Mouse (Mus musculus) WW6 (cell line): ENCODE data around the gene Shisa4.

Experiments used
- DNase-seq: peaks from one replicate; pipeline ENCODE4 v3.0.0-alpha.2; 2013; ENCODE audit warnings: low read depth, low spot score

The Shisa4 gene

DNA sequence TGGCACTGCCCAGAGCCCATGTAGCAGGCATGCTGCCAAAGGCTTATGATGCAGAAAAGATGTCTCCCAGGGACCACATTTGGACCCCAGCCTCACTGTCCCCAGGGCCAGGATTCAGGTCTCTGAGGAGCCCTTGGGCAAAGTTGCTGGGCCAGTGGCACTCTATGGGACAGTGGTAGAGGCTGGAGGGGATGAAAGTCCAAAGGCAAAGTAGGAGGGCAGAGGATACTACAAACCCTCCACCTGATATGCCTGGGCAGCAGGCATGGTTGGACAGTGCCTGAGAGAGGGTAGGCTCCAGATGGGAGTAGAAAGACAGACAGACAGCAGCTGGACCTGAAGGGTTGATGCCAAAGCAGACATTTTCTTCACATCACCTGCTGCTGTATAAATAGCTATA is 8.7 kb downstream of the Shisa4 start:
- DNase-seq, result no peak

DNA sequence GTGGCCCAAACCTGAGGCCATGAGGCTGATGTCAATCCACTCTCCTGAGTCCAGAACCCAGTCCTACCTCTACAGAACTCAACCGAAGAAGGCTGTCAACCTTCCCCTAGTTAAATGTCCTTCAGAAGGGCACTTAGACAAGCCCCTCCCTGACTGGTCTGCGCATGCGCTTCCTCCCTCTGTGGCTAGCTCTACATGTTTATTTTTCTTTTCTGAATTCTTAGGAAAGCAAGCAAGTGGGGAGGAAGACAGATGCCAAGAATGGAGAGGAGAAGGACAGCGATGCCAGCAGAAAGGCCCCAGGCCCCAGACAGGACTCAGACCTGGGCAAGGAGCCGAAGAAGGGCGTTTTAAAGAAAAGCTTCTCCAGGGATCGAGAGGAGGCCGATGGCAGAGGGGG is 11.6 kb downstream of the Shisa4 start:
- no peak for DNase-seq

DNA sequence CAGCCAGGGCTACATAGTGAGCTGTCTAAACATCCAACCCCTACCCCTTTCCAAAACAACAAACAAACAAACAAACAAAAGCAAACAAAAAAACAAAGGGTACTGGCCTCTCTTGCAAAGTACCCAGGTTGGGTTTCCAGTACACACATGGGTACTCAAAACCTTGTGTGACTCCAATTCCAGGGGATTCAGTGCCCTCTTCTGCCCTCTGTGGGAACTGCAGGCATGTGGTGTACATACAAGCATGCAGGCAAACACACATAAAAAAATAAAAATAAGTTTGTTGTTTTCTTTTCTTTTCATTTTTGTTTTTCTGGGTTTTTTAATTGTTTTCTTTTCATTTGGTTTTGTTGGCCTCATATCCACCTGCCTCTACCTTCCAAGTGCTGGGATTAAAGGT is 12.9 kb downstream of the Shisa4 start:
- DNase-seq, result no peak

DNA sequence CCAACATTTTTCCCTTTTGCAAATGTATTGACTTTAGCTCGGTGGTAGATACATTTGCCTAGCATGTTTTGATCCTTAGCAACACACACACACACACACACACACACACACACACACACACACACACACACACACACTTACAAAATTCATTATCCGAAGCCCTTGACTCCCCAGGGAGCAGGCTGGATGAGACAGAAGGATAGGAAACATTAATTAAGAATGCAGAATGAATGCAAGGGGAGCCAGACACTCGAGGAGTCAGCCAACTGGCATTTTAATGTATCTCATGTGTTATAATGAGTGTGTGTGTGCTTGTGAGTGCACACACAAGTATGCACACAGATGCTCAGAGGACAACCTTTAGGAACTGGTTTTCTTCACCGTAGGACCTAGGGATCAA is 13.5 kb downstream of the Shisa4 start:
- no peak for DNase-seq

DNA sequence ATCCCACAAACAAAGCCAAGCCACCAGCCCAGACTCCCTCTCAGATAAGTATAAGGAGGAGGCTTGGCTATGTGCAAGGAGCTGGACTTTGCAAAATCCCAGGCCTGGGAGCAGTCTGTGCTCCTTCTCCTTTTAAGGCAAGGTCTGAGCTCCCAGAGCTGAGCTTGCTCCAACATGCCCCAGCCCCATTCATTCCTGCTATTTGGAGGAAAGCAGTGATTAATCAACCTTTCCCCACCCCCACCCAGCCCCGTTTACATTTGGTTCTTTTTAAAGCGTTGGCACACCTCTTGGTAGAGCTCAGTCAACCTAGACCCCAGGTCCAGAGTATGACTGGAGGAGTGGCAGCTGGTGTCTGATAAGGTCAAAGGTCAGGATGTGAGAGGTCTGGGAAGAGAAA is 16.0 kb downstream of the Shisa4 start:
- DNase-seq, result no peak

DNA sequence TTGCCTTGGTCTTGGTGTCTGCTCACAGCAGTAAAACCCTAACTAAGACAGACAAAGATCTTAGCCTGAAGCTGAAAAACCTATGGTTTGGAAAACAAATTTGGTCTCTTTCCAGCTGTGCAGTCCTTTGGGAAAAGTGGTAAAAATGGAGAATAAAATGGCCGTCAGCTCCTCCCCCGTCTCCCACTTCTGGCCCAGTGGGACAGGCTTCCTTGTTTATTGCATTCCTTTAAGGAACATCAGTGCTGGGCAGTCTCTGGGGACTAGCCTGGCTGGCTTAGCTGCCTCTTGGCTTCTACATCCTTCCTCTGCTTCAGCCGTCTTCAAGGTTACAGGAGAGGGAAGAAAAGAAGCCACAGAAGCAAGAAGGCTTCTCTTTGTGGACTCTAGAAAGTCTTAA is 23.1 kb downstream of the Shisa4 start:
- DNase-seq, result no peak

DNA sequence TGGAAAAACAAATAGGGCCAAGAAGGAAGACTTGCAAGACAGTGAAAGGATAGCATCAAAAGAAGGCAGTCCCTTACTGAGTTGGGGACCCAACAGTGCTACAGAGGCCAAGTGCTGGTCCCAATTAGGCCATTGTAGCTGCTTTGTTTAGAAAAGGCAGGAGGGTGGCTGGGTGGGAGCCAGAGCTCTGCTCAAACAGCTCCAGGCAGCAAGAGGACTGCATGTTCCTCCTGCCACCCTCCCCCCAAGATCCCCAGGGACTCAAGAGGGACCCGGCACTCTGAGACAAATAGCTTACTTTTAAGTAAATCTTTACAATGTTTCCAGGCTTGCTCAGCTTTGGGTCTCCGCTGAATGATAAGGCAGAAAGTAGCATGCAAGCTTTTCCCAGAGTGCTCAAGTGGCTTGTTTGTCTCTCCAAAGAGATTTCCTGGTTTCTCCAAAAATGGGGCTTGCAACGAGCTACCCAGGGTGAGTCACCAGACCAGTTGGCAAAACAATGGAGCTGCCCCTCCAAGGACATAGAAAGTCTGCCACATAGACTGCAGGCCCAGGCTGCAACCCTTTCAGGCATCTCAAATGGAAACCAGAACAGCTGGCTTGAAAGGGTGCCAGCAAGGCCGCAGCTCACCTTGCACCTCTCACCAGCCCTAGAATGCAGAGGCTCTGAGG is 27.4 kb downstream of the Shisa4 start:
- no peak for DNase-seq

DNA sequence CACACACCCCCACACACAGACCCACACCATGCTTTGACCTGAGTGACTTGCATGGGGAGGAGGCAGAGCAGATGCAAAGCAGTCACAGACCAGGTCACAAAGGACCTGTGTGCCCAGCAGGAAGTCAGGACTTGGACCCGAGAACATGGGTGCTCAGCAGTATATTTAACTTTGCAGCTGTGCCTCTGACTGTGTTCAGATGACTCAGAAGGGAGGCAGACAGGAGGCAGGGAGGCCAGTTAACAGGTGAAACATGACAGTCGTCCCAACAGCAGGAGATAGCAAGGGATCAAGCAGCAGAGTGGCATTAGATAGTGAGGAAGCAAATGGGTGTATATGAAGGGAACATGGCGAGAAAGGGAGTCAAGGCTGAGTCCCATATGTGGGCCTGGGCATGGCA is 28.1 kb downstream of the Shisa4 start:
- DNase-seq, result no peak

DNA sequence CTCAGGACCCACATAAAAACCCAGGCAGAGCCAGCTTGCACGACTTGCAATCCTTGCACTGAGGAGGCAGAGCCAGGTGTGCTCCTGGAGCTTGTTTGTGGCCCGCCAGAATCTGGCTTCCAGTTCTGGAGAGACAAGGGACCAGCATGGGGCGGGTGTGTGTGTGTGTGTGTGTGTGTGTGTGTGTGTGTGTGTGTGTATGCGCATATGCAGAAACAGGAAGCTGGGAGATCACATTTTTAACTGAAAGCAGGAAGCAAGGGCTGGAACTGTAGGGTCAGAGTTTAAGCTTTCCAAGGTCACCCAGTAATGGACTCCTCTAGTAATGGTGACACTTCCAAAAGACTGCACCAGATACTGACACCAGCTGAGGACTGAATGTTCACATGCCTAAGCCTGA is 31.0 kb downstream of the Shisa4 start:
- no peak for DNase-seq

DNA sequence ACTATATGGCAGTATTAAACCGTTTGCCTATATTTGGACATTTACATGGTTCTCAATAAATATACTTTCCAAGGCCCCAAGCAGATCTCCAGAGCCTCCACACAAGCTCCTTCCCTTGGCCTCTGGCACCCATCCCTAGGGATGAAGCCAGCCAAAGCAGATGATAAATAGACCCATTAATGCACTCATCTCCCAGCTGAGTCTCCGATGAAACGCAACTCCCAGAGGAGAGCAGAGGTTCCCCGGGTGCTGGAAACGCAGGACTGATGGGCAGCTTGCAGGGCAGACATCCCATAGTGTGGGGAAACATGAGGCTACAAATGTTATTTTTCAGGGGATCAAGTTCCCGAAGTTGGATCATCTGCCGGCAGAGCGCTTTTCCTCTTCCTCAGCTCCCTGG is 33.1 kb downstream of the Shisa4 start:
- no peak for DNase-seq

DNA sequence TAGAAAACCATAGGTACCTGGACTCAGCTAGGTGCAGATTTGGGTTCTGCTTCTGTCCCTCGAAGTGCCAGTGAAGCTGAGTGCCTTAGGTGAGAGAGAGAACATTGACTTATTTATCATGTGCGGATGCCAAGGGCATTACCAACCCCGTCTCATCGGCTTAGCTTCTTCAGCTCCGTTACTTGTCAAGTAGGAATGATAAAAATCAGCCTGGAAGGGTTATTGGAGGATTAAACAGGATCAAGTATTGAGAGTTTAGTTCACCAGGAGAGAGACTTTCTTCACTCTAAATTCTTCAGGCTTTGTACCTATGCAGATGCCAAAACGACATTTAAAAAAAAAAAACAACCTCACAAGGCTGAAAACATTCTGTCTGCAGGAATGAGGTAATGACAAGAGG is 44.5 kb downstream of the Shisa4 start:
- no peak for DNase-seq

DNA sequence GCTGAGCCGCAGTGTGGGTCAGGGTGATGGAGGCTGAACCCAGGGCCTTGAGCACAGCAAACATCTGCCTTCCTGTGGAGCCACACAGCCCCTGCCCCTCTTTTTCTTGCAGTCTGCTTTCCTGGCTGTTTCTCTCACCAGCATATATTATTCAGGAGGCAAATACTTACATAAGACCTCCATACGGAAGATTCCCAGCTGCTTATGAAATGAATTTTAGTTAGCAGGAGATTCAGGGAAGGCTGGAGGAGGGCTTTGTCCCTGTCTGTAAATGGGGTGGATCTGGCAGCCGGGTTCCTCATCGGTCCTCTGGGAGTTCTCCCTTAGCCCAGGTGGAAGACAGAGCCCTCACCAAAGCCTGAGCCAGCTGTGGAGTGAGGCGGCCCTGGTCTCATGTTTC is 46.7 kb downstream of the Shisa4 start:
- DNase-seq, result no peak

DNA sequence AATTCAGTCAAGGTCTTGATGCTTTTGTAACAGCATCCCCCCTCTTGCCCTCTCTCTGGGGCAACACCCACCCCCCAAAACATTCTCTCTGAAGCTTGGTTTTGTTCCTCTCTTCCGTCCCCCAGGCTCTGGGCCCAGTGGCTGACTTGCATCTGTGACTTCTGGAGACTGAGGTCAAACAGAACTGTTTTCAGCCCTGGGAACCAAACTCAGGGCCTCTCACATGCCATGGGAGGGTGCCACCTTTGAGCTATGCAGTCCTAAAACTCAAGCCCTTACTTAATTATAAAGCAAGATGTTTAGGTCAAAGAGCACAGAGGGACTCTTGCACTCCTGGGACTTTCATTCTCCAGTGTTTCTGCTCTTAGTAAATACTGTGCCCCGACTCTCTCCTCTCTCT is 49.1 kb downstream of the Shisa4 start:
- DNase-seq, result no peak

DNA sequence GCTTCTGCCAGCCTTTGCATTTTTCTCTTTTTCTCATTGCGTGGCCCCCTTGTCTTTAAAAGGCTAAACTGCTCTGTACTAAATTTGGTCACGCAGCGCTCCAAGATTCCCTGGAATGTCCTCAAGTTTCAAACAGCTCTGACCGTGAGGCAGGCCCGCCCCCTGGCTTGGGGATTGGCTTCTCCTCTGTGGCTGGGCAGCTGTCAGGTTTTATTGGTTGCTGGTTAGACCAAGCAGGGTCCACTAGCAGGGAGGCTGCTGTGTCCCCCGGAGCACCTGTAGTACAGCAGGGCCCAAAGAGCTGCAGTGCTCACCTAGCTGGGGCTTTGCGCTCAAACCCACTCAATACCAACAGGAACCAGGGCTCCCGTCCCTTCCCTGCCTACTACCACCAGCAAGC is 50.5 kb downstream of the Shisa4 start, which contains the start of gene Lmod1:
Gene Lmod1, plus strand, starts transcription at position 237 of the 400 bp plus-strand sequence.
- no peak for DNase-seq

DNA sequence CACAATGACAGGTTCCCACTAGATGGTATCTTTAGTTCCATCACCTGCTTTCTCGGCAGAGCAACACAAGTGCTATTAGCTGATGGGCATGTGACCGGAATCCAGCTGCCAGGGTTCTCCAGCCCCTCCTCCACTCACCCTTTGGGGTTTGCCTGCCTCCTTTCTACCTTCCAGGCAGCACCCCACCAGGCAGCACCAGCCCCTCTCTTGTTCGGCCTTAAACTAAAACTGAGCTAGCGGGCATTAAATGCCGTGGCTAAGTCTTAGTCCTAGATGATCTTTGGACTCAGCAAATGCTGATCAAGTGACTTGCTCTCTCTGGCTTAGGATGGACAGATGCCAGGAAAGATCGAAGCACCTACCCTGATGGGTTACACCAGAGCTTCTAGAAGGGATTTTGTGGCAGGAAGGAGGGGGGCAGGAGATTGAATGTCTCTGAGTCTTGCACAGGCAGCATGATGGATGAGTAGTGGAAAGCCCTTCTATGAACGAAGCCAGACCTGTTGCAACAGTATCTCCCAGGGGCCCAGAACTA is 51.6 kb downstream of the Shisa4 start:
- DNase-seq, result no peak
